Mouse (Mus musculus) heart, adult 2 months (tissue): ENCODE results near the gene Tchp. TPM values are rescaled to one million over a fixed set of nuclear protein-coding genes. Genes with fewer than 3 reads are reported as not detected.
A peak's percentile ranks its signal among the peaks of the same experiment; 100 is the strongest.

Source experiments
- DNase-seq, 2 experiments: peaks; one replicate each; pipeline ENCODE4 v3.0.0; 2021
- H3K27ac ChIP-seq: fragments of 200-600 bp; 2 replicates; pipeline ENCODE4 v1.8.1; 2022
- H3K27me3 ChIP-seq: fragments of 200-500 bp; 2 replicates; pipeline ENCODE4 v1.6.1; 2012; ENCODE audit warnings: mild to moderate bottlenecking, low read length, inconsistent platforms, mixed read lengths; ENCODE audit not compliant: control insufficient read depth, insufficient read depth
- H3K36me3 ChIP-seq: fragments of 200-500 bp; 2 replicates; pipeline ENCODE4 v1.6.1; 2012; ENCODE audit warnings: low read length, inconsistent platforms; ENCODE audit not compliant: control insufficient read depth, insufficient read depth
- H3K4me1 ChIP-seq: fragments of 200-500 bp; 2 replicates; pipeline ENCODE4 v1.6.1; 2011; ENCODE audit warnings: low read length; ENCODE audit not compliant: control insufficient read depth, insufficient read depth
- H3K4me3 ChIP-seq: fragments of 200-600 bp; 2 replicates; pipeline ENCODE4 v1.8.1; 2022
- H3K79me2 ChIP-seq: fragments of 200-500 bp; replicated peaks from 2 replicates; pipeline ENCODE4 v1.6.1; 2012; ENCODE audit warnings: mild to moderate bottlenecking, inconsistent platforms, low read length, moderate library complexity, mixed read lengths; ENCODE audit not compliant: control insufficient read depth, insufficient read depth
- H3K9ac ChIP-seq: fragments of 200-500 bp; 2 replicates; pipeline ENCODE4 v1.6.1; 2012; ENCODE audit warnings: low read depth, mild to moderate bottlenecking, control low read depth, inconsistent platforms, low read length, mixed read lengths
- CTCF ChIP-seq: fragments of 200-600 bp; IDR thresholded peaks from 2 replicates; pipeline ENCODE4 v1.8.1; 2022; ENCODE audit warnings: antibody characterized with exemption, mild to moderate bottlenecking, moderate library complexity
- EP300 ChIP-seq: fragments of 200-500 bp; IDR thresholded peaks from 2 replicates; pipeline ENCODE4 v1.6.1; 2011; ENCODE audit warnings: low read depth, low read length, control low read depth; ENCODE audit not compliant: insufficient read depth
- POLR2A ChIP-seq: fragments of 200-500 bp; IDR thresholded peaks from 2 replicates; pipeline ENCODE4 v1.6.1; 2011; ENCODE audit warnings: mild to moderate bottlenecking, low read depth, low read length, control low read depth; ENCODE audit not compliant: insufficient read depth
- WGBS: fragments of 180-500 bp; shearing (Covaris S2); methylation state at CpG from one replicate; pipeline ENCODE4 v1.1.7; 2018; 5-methylcytosine and 5-hydroxymethylcytosine counted together
- intact Hi-C: fragments of 180-260 bp; cut with DNase I; formaldehyde crosslinking; loops from one replicate; pipeline ENCODE4 v1.15.1; 2025
- long read RNA-seq: library from polyadenylated mRNA; stranded (forward); transcript quantifications from one replicate; pipeline ENCODE4 v2.0.0, GENCODE M21; 2021
- polyA plus RNA-seq: library from polyadenylated mRNA; depleted of rRNA; stranded (reverse); fragments of >200 nt; gene quantifications from 2 replicates; pipeline ENCODE4 v1.2.3, GENCODE M21; 2012; rRNA removed
- total RNA-seq, 2 experiments: library from RNA; stranded (reverse); gene quantifications; 2 replicates each; pipeline ENCODE4 v1.2.3; 2021

Gene Tchp
- total RNA-seq = 1 to 10 TPM; 3.4 to 4.0 TPM
- polyA plus RNA-seq = 6.1 and 8.5 TPM in 2 replicates
- long read RNA-seq, transcript Tchp-201 (13 exons, 2,882 nt) = major isoform, 9 of 10 reads
- long read RNA-seq, partial matches to known transcripts = 0 of 10 reads
- long read RNA-seq, other reads (novel, unspliced or antisense) = 1 of 10 reads

GRCm38 (mm10) chr5:114707265-114708068, at the start of gene Tchp:
TSS of gene Tchp (plus strand) at chr5:114707760.
- 4% methylated on average over 49 of the region's 49 CpGs for WGBS
- intact Hi-C loops = loop anchor here (2.0 to 5.0 kb wide), 2 partner anchors 33 to 100 kb away; no protein-coding TSS in a partner anchor
- peaks cover 2% of the 10 kb centered on the region for H3K4me1 ChIP-seq
- peak within 1 kb of the TSS; percentile 92 for H3K4me3 ChIP-seq
- no peaks in the 10 kb centered on the region for H3K27me3 ChIP-seq
- H3K36me3 ChIP-seq = no peaks in the 10 kb centered on the region
- H3K27ac ChIP-seq = peak within 1 kb of the TSS; percentile 75
- peak; percentile 43; the same call in 1 of the 2 replicates for TF ChIP-seq POLR2A
- peak; percentile 79 for TF ChIP-seq EP300
- peak; percentile 79 for TF ChIP-seq CTCF
- no peaks in the 10 kb centered on the region for H3K79me2 ChIP-seq
- peak within 1 kb of the TSS; percentile 85 for H3K9ac ChIP-seq
- peak; percentile 93 to 96 for DNase-seq

GRCm38 (mm10) chr5:114658255-114658654, 49.3 kb upstream of the Tchp start, which contains the start of gene Trpv4:
TSS of gene Trpv4 (minus strand) at chr5:114658421.
- WGBS = 2% methylated on average over 46 of the region's 47 CpGs
- peak within 1 kb of the TSS; percentile 51 for H3K4me3 ChIP-seq
- H3K9ac ChIP-seq = peak within 1 kb of the TSS; percentile 68
- H3K4me1 ChIP-seq = peaks cover 11% of the 10 kb centered on the region
- no peaks in the 10 kb centered on the region for H3K79me2 ChIP-seq
- peak; percentile 53 to 64 for DNase-seq
- intact Hi-C loops = no loop called here
- H3K36me3 ChIP-seq = no peaks in the 10 kb centered on the region
- H3K27ac ChIP-seq = peak within 1 kb of the TSS; percentile 57
- H3K27me3 ChIP-seq = no peaks in the 10 kb centered on the region; the same call in 1 of the 2 replicates
- TF ChIP-seq EP300 (no peak), POLR2A (0 out of 2 replicates have a peak, but pooled peaks have one; percentile 32), CTCF (no peak)

- 66% methylated on average over 6 of the region's 6 CpGs for WGBS
- no peak for DNase-seq
- TF ChIP-seq POLR2A = no peak
- Histone ChIP-seq H3K27ac (no peak overlapping the region), H3K27me3 (no peaks in the 10 kb centered on the region; the same call in 1 of the 2 replicates), H3K36me3 (no peaks in the 10 kb centered on the region), H3K79me2 (no peaks in the 10 kb centered on the region), H3K4me3 (no peak overlapping the region), H3K9ac (no peak overlapping the region), H3K4me1 (peaks cover 1% of the 10 kb centered on the region)
- intact Hi-C loops = no loop called here
These were observed 46.5 kb upstream of the Tchp start for GRCm38 (mm10) chr5:114661029-114661428.

- intact Hi-C loops = no loop called here
These were observed 43.4 kb upstream of the Tchp start for GRCm38 (mm10) chr5:114664139-114664538.

GRCm38 (mm10) chr5:114664750-114665149, 42.8 kb upstream of the Tchp start:
- intact Hi-C loops = loop anchor here (5.0 kb wide), 1 partner anchor 37 kb away; no protein-coding TSS in a partner anchor

More at GRCm38 (mm10) chr5:114664139-114664538, 43.4 kb upstream of the Tchp start:
- Histone ChIP-seq H3K4me3 (no peak overlapping the region), H3K4me1 (peaks cover 3% of the 10 kb centered on the region; the same call in 1 of the 2 replicates), H3K27ac (no peak overlapping the region), H3K79me2 (no peaks in the 10 kb centered on the region), H3K27me3 (no peaks in the 10 kb centered on the region), H3K9ac (no peak overlapping the region), H3K36me3 (no peaks in the 10 kb centered on the region)
- TF ChIP-seq POLR2A (no peak), EP300 (no peak), CTCF (no peak)
- no peak for DNase-seq
- 79% methylated on average over 4 of the region's 4 CpGs for WGBS

More at GRCm38 (mm10) chr5:114664750-114665149, 42.8 kb upstream of the Tchp start:
- H3K9ac ChIP-seq = no peak overlapping the region
- H3K4me1 ChIP-seq = peaks cover 3% of the 10 kb centered on the region; the same call in 1 of the 2 replicates
- H3K27me3 ChIP-seq = no peaks in the 10 kb centered on the region
- H3K79me2 ChIP-seq = no peaks in the 10 kb centered on the region
- H3K36me3 ChIP-seq = no peaks in the 10 kb centered on the region
- H3K27ac ChIP-seq = no peak overlapping the region
- DNase-seq = no peak
- TF ChIP-seq EP300 (no peak), CTCF (no peak), POLR2A (no peak)
- 70% methylated on average over 7 of the region's 7 CpGs for WGBS
- H3K4me3 ChIP-seq = no peak overlapping the region
